Mouse (Mus musculus) liver, adult 2 months (tissue): ENCODE measurements around the gene Wdr72. TPM values are rescaled to one million over a fixed set of nuclear protein-coding genes. Genes with fewer than 3 reads are reported as not detected.
A peak's percentile ranks its signal among the peaks of the same experiment; 100 is the strongest.

Experiments used
- DNase-seq: peaks from one replicate; pipeline ENCODE4 v3.0.0-alpha.2; 2011; ENCODE audit warnings: low read depth, low spot score; ENCODE audit errors: extremely low read depth
- H3K27ac ChIP-seq: fragments of 200-500 bp; replicated peaks from 2 replicates; pipeline ENCODE4 v1.5.1; 2012; ENCODE audit warnings: low read depth, mild to moderate bottlenecking, control low read depth, inconsistent platforms, low read length; ENCODE audit not compliant: insufficient read depth
- H3K27me3 ChIP-seq: fragments of 200-500 bp; 2 replicates; pipeline ENCODE4 v1.6.1; 2012; ENCODE audit warnings: mild to moderate bottlenecking, moderate library complexity, low read length, inconsistent platforms; ENCODE audit not compliant: control insufficient read depth, insufficient read depth
- H3K36me3 ChIP-seq: fragments of 200-500 bp; 2 replicates; pipeline ENCODE4 v1.6.1; 2012; ENCODE audit warnings: low read length, inconsistent platforms; ENCODE audit not compliant: control insufficient read depth, insufficient read depth
- H3K4me1 ChIP-seq: fragments of 200-500 bp; 2 replicates; pipeline ENCODE4 v1.6.1; 2011; ENCODE audit warnings: low read length; ENCODE audit not compliant: control insufficient read depth, insufficient read depth
- H3K4me3 ChIP-seq: fragments of 200-500 bp; 2 replicates; pipeline ENCODE4 v1.5.1; 2011; ENCODE audit warnings: low read depth, mild to moderate bottlenecking, control low read depth, low read length, moderate library complexity; ENCODE audit not compliant: insufficient read depth
- H3K79me2 ChIP-seq: fragments of 200-500 bp; 2 replicates; pipeline ENCODE4 v1.6.1; 2012; ENCODE audit warnings: inconsistent platforms, mild to moderate bottlenecking, low read length, moderate library complexity; ENCODE audit not compliant: control insufficient read depth, insufficient read depth
- H3K9ac ChIP-seq: fragments of 200-500 bp; 2 replicates; pipeline ENCODE4 v1.6.1; 2012; ENCODE audit warnings: low read depth, mild to moderate bottlenecking, control low read depth, inconsistent platforms, low read length
- CTCF ChIP-seq: fragments of 200-500 bp; IDR thresholded peaks from 2 replicates; pipeline ENCODE4 v1.5.1; 2011; ENCODE audit warnings: low read depth, low read length, control low read depth
- POLR2A ChIP-seq: fragments of 200-500 bp; IDR thresholded peaks from 2 replicates; pipeline ENCODE4 v1.6.1; 2011; ENCODE audit warnings: low read length, control low read depth; ENCODE audit not compliant: insufficient read depth; ENCODE audit errors: extremely low read depth
- WGBS: fragments of 180-500 bp; shearing (Covaris S2); methylation state at CpG from one replicate; pipeline ENCODE4 v1.1.7; 2018; 5-methylcytosine and 5-hydroxymethylcytosine counted together
- polyA plus RNA-seq: library from polyadenylated mRNA; depleted of rRNA; stranded (reverse); fragments of >200 nt; gene quantifications from 2 replicates; pipeline ENCODE4 v1.2.3, GENCODE M21; 2012
- total RNA-seq: library from RNA; depleted of rRNA; stranded (reverse); fragments of >200 nt; gene quantifications from 2 replicates; pipeline ENCODE4 v1.2.3, GENCODE M21; 2014

Gene Wdr72
- total and polyA plus RNA-seq, 2 experiments = under 0.01 to 2.2 TPM

DNA sequence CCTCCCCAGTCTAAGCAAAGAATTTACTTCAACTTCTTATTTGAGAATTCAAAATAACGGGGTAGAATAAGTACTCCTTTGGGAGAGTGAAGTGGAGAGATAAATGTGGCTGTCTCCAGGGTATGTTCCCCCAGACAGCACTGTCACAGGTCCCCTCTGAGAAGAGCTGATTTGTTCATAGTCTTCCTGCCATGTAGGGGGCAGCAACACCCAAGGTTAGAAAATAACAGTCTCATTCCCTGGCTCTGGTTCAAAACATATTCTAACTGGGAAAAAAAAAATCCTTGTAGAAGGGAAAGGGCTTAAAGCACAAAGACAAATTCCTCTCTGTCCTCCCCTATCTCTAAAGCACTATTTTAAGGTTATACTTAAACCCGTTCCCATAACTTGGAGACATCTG, 176.1 kb downstream of the Wdr72 start:
- Histone ChIP-seq H3K27ac (no peak overlapping the region), H3K4me1 (peaks cover 3% of the 10 kb centered on the region), H3K27me3 (no peaks in the 10 kb centered on the region), H3K36me3 (no peaks in the 10 kb centered on the region), H3K9ac (no peak overlapping the region), H3K79me2 (no peaks in the 10 kb centered on the region), H3K4me3 (no peak overlapping the region)
- TF ChIP-seq POLR2A (no peak), CTCF (no peak)
- peak; percentile 49 for DNase-seq
- 52% methylated on average over 2 of the region's 2 CpGs for WGBS

DNA sequence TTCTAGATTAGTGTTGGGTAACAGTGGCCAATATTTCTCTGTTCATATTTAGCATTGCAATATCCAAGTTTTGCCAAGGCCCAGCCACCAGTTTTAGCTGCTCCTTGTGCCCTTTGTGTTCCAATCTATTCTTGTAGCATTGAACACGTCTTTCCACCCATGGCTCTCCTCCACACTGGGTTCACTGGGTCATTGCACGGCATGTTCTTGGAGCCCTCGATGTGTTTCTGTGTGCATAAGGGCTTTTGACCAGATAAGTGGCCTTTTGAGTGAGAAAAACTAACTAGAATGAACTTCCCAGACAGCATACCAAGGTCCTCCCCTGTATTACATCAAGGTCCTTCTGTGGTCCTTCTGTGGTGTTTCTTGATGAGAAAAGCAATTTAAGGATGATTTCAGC, 184.3 kb downstream of the Wdr72 start:
- H3K9ac ChIP-seq = no peak overlapping the region
- no peaks in the 10 kb centered on the region for H3K4me1 ChIP-seq
- no peak overlapping the region for H3K4me3 ChIP-seq
- H3K27ac ChIP-seq = no peak overlapping the region
- peak; percentile 62 for DNase-seq
- no peaks in the 10 kb centered on the region for H3K79me2 ChIP-seq
- WGBS = 21% methylated on average over 3 of the region's 3 CpGs
- TF ChIP-seq POLR2A (no peak), CTCF (no peak)
- H3K27me3 ChIP-seq = no peaks in the 10 kb centered on the region
- H3K36me3 ChIP-seq = no peaks in the 10 kb centered on the region

DNA sequence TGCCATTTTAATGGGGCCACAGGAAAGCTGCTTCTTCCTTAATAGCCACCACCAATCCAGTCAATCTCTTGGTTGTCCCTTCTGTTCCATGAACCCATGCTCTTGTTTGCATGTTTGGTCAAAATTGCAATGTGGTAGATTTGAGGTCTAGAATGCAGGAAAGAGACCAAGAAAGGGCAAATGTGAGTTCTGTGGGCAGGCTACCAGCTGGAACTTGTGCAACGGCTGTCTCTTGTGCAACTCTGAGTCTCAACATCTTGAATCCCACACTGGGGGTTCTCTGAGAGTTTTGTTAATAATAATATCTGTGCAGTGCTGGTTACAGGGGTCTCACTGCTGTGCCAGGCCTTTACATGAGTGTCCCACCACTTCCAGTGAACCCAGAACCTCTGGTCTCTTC, 208.6 kb downstream of the Wdr72 start:
- WGBS = 14% methylated on average over 1 of the region's 1 CpGs
- DNase-seq = peak; percentile 79
- Histone ChIP-seq H3K9ac (no peak overlapping the region), H3K4me1 (peaks cover 7% of the 10 kb centered on the region; the same call in 1 of the 2 replicates), H3K27ac (no peak overlapping the region), H3K79me2 (no peaks in the 10 kb centered on the region), H3K27me3 (no peaks in the 10 kb centered on the region), H3K4me3 (no peak overlapping the region), H3K36me3 (no peaks in the 10 kb centered on the region)
- TF ChIP-seq CTCF = no peak
- no peak for TF ChIP-seq POLR2A

DNA sequence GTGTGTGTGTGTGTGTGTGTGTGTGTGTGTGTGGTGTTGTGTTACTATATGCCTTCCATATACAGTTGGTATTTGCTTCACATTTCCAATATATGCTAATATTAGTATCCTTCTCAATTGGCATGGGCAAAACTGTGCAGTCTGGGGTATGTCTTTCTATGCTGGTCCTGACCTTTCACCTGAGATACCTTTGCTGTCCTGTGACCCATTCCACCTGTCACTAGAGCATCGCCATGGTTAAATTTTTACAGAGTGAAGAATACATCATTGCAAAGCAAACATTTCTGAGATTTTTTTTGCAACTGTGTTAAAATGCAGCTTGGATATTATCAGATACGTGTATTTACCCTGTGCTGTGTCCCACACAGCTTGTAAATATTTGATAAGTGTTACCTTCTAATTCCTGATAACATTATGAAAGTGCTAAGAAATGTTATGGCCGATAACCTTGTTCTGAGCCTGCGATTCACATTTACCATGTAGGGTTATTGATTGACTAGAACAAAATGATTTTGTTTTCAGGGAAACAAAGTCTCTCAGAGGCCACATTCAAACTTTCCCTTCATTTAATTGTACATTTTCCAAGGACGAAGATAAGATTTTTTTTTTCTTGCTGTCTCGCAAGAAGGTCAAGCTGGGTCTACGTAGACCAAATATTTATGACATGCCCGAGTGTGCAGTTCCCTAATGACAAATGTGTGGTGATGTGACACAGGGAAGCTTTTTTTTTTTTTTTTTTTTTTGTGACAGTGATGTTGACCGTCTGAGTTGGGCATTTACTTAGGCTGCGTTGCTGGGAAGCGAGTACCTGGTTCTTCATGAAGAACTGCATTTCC, 214.2 kb downstream of the Wdr72 start:
- peaks cover 29% of the 10 kb centered on the region for H3K4me1 ChIP-seq
- no peaks in the 10 kb centered on the region for H3K79me2 ChIP-seq
- H3K27ac ChIP-seq = peak overlapping the region; percentile 36
- no peak overlapping the region; the same call in 1 of the 2 replicates for H3K9ac ChIP-seq
- no peaks in the 10 kb centered on the region for H3K36me3 ChIP-seq
- 18% methylated on average over 11 of the region's 11 CpGs for WGBS
- H3K27me3 ChIP-seq = no peaks in the 10 kb centered on the region
- peak; percentile 97 for DNase-seq
- no peak for TF ChIP-seq POLR2A
- no peak for TF ChIP-seq CTCF
- no peak overlapping the region for H3K4me3 ChIP-seq

DNA sequence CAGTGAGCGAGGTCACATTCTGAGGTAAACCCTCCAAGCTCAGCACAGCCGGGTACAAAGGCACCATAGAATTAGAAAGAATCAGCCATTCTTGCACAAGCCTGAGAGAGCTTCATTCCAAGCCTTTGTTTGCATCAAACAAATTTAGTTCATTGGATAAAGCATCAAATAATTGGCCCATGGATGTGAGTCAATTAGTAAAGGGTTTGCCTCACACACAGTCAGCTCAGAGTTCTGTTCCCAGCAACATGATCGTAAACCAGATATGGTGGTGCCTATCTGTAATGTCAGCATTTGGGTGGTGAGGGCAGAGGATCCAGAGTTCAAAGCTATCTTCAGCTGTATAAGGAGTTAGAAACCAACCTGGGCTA, 214.8 kb downstream of the Wdr72 start:
- H3K9ac ChIP-seq = peak overlapping the region; percentile 53; the same call in 1 of the 2 replicates
- no peaks in the 10 kb centered on the region for H3K36me3 ChIP-seq
- WGBS = 28% methylated on average over 3 of the region's 3 CpGs
- peak overlapping the region; percentile 36 for H3K27ac ChIP-seq
- H3K4me1 ChIP-seq = peaks cover 33% of the 10 kb centered on the region
- H3K4me3 ChIP-seq = no peak overlapping the region
- peak; percentile 89 for DNase-seq
- H3K27me3 ChIP-seq = no peaks in the 10 kb centered on the region
- no peaks in the 10 kb centered on the region for H3K79me2 ChIP-seq
- TF ChIP-seq POLR2A (no peak), CTCF (no peak)

DNA sequence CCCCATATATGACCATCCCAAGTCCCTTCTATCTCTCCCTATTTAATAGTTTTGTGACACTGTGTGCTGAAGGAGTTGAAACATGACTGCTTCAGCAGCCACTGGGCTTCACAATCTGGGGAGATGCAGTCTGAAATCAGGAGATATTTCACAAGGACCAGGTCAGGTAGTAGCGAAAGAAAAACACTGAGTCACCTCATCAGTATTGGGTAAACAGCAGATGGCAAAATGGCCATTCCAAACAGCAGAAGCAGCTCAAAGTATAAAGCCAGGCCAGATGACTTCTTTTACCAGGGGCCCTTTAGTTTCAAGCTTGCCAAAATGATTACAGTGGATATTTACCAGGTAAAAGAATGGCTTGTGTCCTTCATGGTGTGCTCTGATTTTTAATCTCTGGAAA, 215.8 kb downstream of the Wdr72 start:
- no peak overlapping the region for H3K4me3 ChIP-seq
- no peaks in the 10 kb centered on the region for H3K36me3 ChIP-seq
- DNase-seq = peak; percentile 89
- 32% methylated on average over 1 of the region's 1 CpGs for WGBS
- H3K27ac ChIP-seq = peak overlapping the region; percentile 94
- no peaks in the 10 kb centered on the region for H3K79me2 ChIP-seq
- TF ChIP-seq CTCF (no peak), POLR2A (no peak)
- no peaks in the 10 kb centered on the region for H3K27me3 ChIP-seq
- peaks cover 36% of the 10 kb centered on the region for H3K4me1 ChIP-seq
- peak overlapping the region; percentile 64; the same call in 1 of the 2 replicates for H3K9ac ChIP-seq
